Mouse (Mus musculus) hindbrain, embryonic 15.5 days (tissue): ENCODE results near the gene Rpl26. TPM values are rescaled to one million over a fixed set of nuclear protein-coding genes. Genes with fewer than 3 reads are reported as not detected.

Source experiments
- ATAC-seq: fragments of 200-750 bp; cut with Nextera tagmentation; 2 replicates; pipeline ENCODE4 v1.8.0; 2017; ENCODE audit warnings: low read depth, moderate number of reproducible peaks, moderate TSS enrichment; ENCODE audit not compliant: low FRiP score
- H3K27ac ChIP-seq: fragments of 300-500 bp; sonication (generic); replicated peaks from 2 replicates; pipeline ENCODE4 v1.5.1; 2015; ENCODE audit warnings: mild to moderate bottlenecking, inconsistent platforms
- H3K27me3 ChIP-seq: fragments of 300-500 bp; sonication (generic); 2 replicates; pipeline ENCODE4 v1.6.1; 2015; ENCODE audit warnings: control low read depth, inconsistent platforms
- H3K36me3 ChIP-seq: fragments of 300-500 bp; sonication (generic); 2 replicates; pipeline ENCODE4 v1.6.1; 2015; ENCODE audit warnings: control low read depth, inconsistent platforms
- H3K4me1 ChIP-seq: fragments of 300-500 bp; sonication (generic); replicated peaks from 2 replicates; pipeline ENCODE4 v1.6.1; 2015; ENCODE audit warnings: control low read depth, inconsistent platforms
- H3K4me2 ChIP-seq: fragments of 300-500 bp; sonication (generic); 2 replicates; pipeline ENCODE4 v1.6.1; 2015; ENCODE audit warnings: moderate library complexity, mild to moderate bottlenecking, inconsistent platforms
- H3K4me3 ChIP-seq: fragments of 300-500 bp; sonication (generic); 2 replicates; pipeline ENCODE4 v1.5.1; 2015; ENCODE audit warnings: mild to moderate bottlenecking, inconsistent platforms
- H3K9ac ChIP-seq: fragments of 300-500 bp; sonication (generic); 2 replicates; pipeline ENCODE4 v1.6.1; 2015; ENCODE audit warnings: inconsistent platforms
- H3K9me3 ChIP-seq: fragments of 300-500 bp; sonication (generic); 2 replicates; pipeline ENCODE4 v1.6.1; 2016; ENCODE audit warnings: control low read depth, inconsistent platforms
- WGBS: fragments of 180-500 bp; shearing (Covaris S2); methylation state at CpG from one replicate; pipeline ENCODE4 v1.1.7; 2015; 5-methylcytosine and 5-hydroxymethylcytosine counted together
- polyA plus RNA-seq: library from polyadenylated mRNA; unstranded; fragments of >200 nt; fragmentation: Nextera tagmentation; extraction: Ambion mirVana; gene quantifications from 2 replicates; pipeline ENCODE4 v1.2.1, GENCODE M21; 2015

Rpl26 gene
- polyA plus RNA-seq, 1 experiment from 2014 or later = 557 TPM

DNA sequence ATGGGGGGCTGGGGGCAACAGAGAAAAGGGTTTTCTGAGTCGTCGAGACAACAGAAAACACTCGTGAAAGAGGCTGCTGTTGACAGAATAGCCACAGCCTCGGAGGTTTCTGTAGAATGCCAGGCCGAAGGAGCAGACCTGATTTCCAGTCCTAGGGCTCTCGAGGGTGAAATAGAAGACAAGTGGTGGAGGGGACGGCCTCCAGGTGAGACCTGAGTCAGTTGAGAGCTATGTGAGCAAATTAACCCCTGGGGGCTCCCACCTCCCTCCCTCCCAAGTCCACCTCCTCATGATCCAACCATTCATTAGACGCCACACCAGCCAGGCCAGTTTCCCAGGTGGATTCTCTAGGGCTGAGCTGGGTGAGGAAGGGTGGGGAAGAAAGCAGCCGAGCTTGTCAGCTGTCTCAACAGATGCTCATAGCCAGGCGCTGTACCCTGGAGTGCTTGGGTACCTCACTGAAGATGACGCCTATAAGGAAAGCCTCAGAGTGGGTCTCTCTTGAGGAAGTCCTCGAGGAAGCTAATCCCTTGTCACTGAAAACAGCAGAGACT lies 7.4 kb upstream of the Rpl26 start:
- H3K4me1 ChIP-seq = no peaks in the 10 kb centered on the region
- no peak overlapping the region for H3K9ac ChIP-seq
- H3K4me3 ChIP-seq = no peak overlapping the region
- no peak for ATAC-seq
- 74% methylated on average over 12 of the region's 12 CpGs for WGBS
- H3K27ac ChIP-seq = no peak overlapping the region
- no peaks in the 10 kb centered on the region for H3K9me3 ChIP-seq
- H3K36me3 ChIP-seq = no peaks in the 10 kb centered on the region
- H3K4me2 ChIP-seq = no peak overlapping the region
- H3K27me3 ChIP-seq = no peaks in the 10 kb centered on the region

DNA sequence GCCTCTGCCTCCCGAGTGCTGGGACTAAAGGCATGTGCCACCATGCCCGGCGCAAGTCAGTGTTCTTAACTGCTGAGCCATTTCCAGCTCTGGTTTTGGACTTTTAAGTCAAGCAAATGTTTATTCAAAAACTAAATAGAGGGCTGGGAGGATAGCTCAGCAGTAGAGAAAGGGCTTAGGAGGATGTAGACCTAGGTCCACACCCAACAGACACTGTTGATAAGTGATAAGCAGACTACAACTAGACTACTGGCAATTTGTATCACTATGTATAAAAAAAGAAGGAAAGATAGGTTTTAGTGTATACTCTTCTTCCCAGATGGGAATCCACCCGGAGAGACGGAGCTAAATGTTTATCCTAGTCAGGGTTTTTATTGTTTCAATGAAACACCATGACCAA lies 5.1 kb upstream of the Rpl26 start:
- no peak overlapping the region for H3K9ac ChIP-seq
- H3K4me3 ChIP-seq = no peak overlapping the region
- no peaks in the 10 kb centered on the region for H3K27me3 ChIP-seq
- 96% methylated on average over 5 of the region's 5 CpGs for WGBS
- ATAC-seq = no peak
- H3K4me1 ChIP-seq = peaks cover 3% of the 10 kb centered on the region; the same call in 1 of the 2 replicates
- H3K27ac ChIP-seq = no peak overlapping the region
- no peaks in the 10 kb centered on the region for H3K9me3 ChIP-seq
- H3K36me3 ChIP-seq = no peaks in the 10 kb centered on the region
- H3K4me2 ChIP-seq = no peak overlapping the region

DNA sequence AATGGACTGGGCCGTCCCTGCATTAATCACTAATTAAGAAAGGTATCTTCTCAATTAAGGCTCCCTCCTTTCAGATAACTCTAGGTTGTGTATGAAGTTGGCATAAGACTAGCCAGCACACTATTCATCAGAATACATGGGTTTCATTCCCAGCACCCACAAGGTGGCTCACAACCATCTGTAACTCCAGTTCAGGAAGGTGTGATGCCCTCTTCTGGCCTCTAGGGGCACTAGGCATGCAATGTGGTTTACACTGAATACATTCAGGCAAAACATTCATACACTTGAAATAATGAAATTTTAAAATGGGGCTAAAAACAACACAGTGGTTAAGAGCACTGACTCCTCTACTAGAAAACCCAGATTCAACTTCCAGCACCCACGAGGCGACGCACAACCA lies 4.3 kb upstream of the Rpl26 start:
- no peak overlapping the region for H3K4me3 ChIP-seq
- H3K9me3 ChIP-seq = no peaks in the 10 kb centered on the region
- no peak for ATAC-seq
- WGBS = 44% methylated on average over 4 of the region's 4 CpGs
- H3K27me3 ChIP-seq = no peaks in the 10 kb centered on the region
- no peak overlapping the region for H3K4me2 ChIP-seq
- no peak overlapping the region for H3K9ac ChIP-seq
- H3K4me1 ChIP-seq = peaks cover 3% of the 10 kb centered on the region; the same call in 1 of the 2 replicates
- no peak overlapping the region for H3K27ac ChIP-seq
- H3K36me3 ChIP-seq = no peaks in the 10 kb centered on the region

DNA sequence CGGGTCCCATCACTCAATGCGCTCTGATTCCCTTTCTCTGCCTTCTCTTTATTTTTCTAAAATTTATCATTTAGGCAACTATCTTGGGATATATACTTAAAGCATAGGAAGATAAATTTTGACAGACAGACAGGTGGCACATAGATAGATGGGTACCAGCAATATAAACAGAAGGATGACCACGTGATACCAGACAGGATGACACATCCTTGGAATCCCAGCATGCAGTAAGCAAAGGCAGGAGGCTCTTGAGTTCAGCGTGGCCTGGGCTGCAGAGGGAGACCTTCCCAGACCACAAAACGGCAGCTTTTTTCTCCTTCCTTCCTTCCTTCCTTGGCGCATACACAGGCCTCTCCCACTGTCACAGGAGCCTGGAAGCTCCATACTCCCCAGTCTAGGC lies 3.5 kb upstream of the Rpl26 start:
- Histone ChIP-seq H3K9ac (no peak overlapping the region), H3K36me3 (peaks cover 2% of the 10 kb centered on the region; the same call in 1 of the 2 replicates), H3K4me2 (no peak overlapping the region), H3K9me3 (no peaks in the 10 kb centered on the region), H3K4me1 (peaks cover 9% of the 10 kb centered on the region), H3K27me3 (no peaks in the 10 kb centered on the region), H3K4me3 (no peak overlapping the region), H3K27ac (no peak overlapping the region)
- no peak for ATAC-seq
- 74% methylated on average over 6 of the region's 6 CpGs for WGBS

DNA sequence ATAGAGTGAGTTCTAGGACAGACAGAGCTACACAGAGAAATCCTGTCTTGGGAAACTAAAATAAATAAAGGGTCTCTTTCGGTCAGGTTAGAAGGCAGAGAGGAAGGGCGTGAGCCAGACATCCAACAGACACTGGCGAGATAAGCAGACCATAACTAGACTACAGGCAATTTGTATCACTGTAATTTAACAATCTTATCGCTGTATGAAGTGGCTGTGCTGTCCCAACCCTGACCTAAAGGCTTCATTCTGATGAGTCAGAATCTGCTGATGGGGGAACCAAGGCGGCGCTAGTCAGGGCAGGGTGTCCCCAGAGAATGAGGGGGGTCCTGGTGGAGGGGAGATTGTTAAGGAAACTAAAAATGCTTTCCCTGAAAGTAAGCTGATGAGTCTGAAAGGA lies 2.6 kb upstream of the Rpl26 start:
- H3K4me3 ChIP-seq = no peak overlapping the region
- H3K4me2 ChIP-seq = no peak overlapping the region
- no peaks in the 10 kb centered on the region for H3K9me3 ChIP-seq
- no peaks in the 10 kb centered on the region for H3K27me3 ChIP-seq
- H3K4me1 ChIP-seq = peaks cover 13% of the 10 kb centered on the region
- H3K27ac ChIP-seq = no peak overlapping the region
- ATAC-seq = no peak
- peaks cover 12% of the 10 kb centered on the region for H3K36me3 ChIP-seq
- H3K9ac ChIP-seq = no peak overlapping the region
- WGBS = 87% methylated on average over 6 of the region's 6 CpGs

DNA sequence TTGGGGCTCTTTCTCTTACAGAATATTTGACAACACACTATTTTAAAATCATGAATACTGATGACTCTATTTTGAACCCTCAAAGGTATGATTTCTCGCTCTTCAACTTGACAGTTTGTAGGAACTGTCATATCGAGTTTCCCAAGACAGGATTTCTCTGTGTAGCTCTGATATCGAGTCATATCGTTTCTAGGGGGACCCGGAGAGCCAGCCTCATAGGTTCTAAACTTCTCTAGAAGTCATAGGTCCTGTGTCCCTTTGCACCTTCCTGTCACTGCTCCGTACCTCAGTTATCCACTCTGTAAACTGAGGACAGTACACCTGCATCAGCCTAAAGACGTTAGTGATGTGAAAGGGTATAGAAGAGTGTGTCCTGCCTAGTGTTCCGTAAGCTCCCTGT lies 1.6 kb upstream of the Rpl26 start:
- Histone ChIP-seq H3K36me3 (peaks cover 22% of the 10 kb centered on the region), H3K27ac (no peak overlapping the region), H3K4me3 (no peak overlapping the region), H3K9me3 (no peaks in the 10 kb centered on the region), H3K4me2 (no peak overlapping the region), H3K9ac (no peak overlapping the region), H3K4me1 (peaks cover 13% of the 10 kb centered on the region), H3K27me3 (no peaks in the 10 kb centered on the region)
- no peak for ATAC-seq
- 89% methylated on average over 8 of the region's 8 CpGs for WGBS

DNA sequence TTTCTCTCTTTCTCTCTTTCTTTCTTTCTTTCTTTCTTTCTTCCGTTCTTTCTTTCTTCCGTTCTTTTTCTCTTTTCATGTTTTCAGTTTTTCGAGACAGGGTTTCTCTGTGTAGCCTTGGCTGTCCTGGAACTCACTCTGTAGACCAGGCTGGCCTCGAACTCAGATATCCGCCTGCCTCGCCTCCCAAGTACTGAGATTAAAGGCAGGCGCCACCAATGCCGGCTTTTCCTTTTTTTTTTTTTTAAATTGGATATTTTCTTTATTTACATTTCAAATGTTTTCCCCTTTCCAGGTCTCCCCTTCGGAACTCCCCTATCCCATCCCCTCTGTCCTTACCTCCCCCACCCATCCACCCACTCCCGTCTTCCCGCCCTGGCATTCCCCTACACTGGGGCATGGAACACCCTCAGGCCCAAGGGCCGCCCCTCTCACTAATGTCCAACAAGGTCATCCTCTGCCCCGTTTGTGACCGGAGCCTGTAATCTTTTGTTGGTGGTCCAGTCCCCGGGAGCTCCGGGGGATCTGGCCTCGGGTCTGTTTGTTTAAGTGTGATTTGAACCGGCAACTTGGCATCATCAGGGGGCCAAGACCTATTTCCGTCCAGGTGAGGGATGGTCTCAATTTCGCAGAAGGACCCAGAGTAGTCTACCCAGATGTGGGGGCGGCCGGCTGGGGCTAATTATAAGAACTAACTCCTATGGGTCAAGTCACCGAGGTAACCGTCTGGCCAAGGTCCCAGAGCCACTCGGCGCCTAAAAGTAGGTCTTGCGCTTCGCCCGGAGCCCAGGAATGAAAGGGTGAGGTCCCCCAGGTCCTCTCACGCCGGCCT lies 648 bp upstream of the Rpl26 start:
- Histone ChIP-seq H3K9me3 (no peaks in the 10 kb centered on the region), H3K27ac (no peak overlapping the region), H3K4me3 (peak overlapping the region; percentile 73), H3K27me3 (no peaks in the 10 kb centered on the region), H3K9ac (peak overlapping the region; percentile 25), H3K36me3 (peaks cover 31% of the 10 kb centered on the region), H3K4me2 (peak overlapping the region; percentile 57), H3K4me1 (peaks cover 17% of the 10 kb centered on the region)
- 26% methylated on average over 31 of the region's 31 CpGs for WGBS
- peak; percentile 6; the same call in 1 of the 2 replicates for ATAC-seq

DNA sequence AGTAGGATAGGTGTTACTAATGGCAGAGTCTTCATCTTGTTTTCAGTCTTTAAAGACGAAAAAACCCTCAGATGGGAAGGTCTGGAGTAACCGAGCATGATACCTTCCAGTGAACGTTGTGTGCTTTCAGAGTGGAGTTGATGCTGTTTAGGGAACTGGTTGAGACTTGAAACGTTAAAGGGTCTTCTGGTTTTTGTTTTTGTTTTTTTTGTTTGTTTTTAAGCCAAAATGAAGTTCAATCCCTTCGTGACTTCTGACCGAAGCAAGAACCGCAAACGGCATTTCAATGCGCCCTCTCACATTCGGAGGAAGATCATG lies 623 bp downstream of the Rpl26 start:
- peaks cover 17% of the 10 kb centered on the region for H3K4me1 ChIP-seq
- peak overlapping the region; percentile 73 for H3K4me3 ChIP-seq
- peak overlapping the region; percentile 92 for H3K27ac ChIP-seq
- peak overlapping the region; percentile 83 for H3K9ac ChIP-seq
- WGBS = 2% methylated on average over 10 of the region's 10 CpGs
- H3K36me3 ChIP-seq = peaks cover 43% of the 10 kb centered on the region
- no peak for ATAC-seq
- peak overlapping the region; percentile 57 for H3K4me2 ChIP-seq
- no peaks in the 10 kb centered on the region for H3K27me3 ChIP-seq
- no peaks in the 10 kb centered on the region for H3K9me3 ChIP-seq

DNA sequence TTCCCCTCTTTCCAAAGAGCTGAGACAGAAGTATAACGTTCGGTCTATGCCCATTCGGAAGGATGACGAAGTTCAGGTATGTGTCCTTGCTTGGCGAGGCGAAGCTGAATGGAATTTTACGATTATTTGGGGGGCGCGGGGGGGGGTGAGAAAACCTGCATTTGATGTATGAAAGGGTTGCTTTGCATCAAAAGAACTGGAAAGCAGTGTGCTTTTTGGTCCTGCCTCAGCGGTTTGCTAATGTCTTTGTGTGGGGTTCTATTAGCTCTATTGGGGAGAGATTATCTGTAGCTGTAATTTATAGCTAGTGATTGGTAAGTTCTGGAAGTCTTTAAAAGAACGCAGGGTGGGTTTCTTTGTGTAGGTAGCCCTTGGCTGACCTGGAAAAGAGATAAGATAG lies 984 bp downstream of the Rpl26 start:
- peaks cover 17% of the 10 kb centered on the region for H3K4me1 ChIP-seq
- peak overlapping the region; percentile 57 for H3K4me2 ChIP-seq
- H3K4me3 ChIP-seq = peak overlapping the region; percentile 73
- no peak overlapping the region for H3K27ac ChIP-seq
- WGBS = 5% methylated on average over 11 of the region's 11 CpGs
- H3K9ac ChIP-seq = peak overlapping the region; percentile 83
- no peak for ATAC-seq
- no peaks in the 10 kb centered on the region for H3K9me3 ChIP-seq
- no peaks in the 10 kb centered on the region for H3K27me3 ChIP-seq
- H3K36me3 ChIP-seq = peaks cover 46% of the 10 kb centered on the region

DNA sequence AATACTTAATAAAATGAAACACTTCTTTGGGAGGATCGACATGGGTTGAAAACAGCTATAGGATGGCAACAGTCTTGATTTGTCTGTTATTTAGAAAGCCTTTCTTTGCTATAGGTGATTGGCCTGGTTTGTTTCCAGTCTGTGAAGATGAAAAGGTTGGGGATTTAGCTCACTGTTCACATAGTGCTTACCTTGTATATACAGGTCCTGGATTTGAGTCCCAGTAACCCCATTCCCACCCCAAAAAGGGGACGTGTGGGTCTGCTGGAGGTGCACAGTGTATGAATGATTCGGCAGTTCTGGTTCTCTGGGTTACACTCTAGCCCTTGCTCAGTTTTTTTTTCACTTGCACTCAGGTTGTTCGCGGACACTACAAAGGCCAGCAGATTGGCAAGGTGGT lies 1.4 kb downstream of the Rpl26 start:
- Histone ChIP-seq H3K9me3 (no peaks in the 10 kb centered on the region), H3K4me1 (peaks cover 17% of the 10 kb centered on the region), H3K36me3 (peaks cover 46% of the 10 kb centered on the region), H3K9ac (peak overlapping the region; percentile 83), H3K4me3 (peak overlapping the region; percentile 73), H3K4me2 (peak overlapping the region; percentile 57), H3K27ac (no peak overlapping the region), H3K27me3 (no peaks in the 10 kb centered on the region)
- 82% methylated on average over 5 of the region's 5 CpGs for WGBS
- ATAC-seq = no peak

DNA sequence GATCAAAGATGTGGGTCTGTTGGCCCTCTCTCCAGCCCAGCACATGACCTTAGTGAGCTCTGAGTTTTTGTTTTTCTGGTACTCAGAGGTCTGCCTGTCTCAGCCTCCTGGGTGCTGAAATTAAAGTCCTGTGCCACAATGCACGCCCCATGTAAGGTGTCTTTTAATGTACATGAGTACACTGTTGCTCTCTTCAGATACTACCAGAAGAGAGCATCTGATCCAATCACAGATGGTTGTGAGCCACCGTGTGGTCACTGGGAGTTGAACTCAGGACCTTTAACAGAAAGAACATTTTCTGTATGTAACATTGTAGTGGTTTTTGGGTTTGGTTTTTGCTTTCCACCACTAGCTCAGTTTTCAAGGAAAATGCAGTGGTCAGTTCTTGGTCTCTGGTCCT lies 2.4 kb downstream of the Rpl26 start:
- WGBS = 95% methylated on average over 2 of the region's 2 CpGs
- Histone ChIP-seq H3K4me3 (no peak overlapping the region), H3K27ac (no peak overlapping the region), H3K4me2 (no peak overlapping the region), H3K36me3 (peaks cover 46% of the 10 kb centered on the region), H3K9me3 (no peaks in the 10 kb centered on the region), H3K27me3 (no peaks in the 10 kb centered on the region), H3K4me1 (peaks cover 17% of the 10 kb centered on the region), H3K9ac (no peak overlapping the region)
- ATAC-seq = no peak

DNA sequence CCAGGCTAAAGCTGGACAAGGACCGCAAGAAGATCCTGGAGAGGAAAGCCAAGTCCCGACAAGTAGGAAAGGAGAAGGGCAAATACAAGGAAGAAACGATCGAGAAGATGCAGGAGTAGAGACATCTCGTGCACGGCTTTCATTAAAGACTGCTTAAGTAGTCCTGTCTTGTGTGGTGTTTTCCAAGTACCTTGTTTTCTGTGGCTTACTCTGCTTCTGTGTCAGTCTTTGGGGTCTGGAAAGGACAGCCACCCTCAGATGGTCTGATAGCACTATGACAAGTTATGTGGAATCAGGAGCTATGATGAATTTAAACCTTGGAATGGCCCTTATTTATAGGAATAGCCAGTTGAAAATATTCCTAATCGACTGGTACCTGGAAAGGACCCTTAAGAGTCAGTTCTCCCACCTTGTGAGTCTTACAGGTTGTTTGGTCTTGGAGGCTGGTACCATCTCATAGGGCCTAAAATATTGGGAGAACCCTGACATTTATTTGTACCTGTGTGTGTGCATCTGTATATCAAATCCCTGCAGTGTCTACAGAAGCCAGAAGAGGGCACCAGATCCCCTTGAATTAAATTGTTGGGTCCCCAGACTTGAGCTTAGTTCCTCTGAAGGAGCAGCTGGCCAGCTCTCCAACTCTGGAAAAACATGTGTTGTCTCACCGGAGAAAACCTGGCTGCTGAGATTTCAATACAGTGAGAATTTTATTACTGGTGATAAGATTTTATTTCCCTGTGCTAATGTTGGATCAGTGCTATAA lies 3.2 kb downstream of the Rpl26 start:
- H3K9ac ChIP-seq = no peak overlapping the region
- H3K27ac ChIP-seq = no peak overlapping the region
- no peaks in the 10 kb centered on the region for H3K9me3 ChIP-seq
- no peaks in the 10 kb centered on the region for H3K27me3 ChIP-seq
- WGBS = 84% methylated on average over 8 of the region's 8 CpGs
- H3K36me3 ChIP-seq = peaks cover 46% of the 10 kb centered on the region
- H3K4me3 ChIP-seq = no peak overlapping the region
- H3K4me1 ChIP-seq = peaks cover 17% of the 10 kb centered on the region
- H3K4me2 ChIP-seq = no peak overlapping the region
- no peak for ATAC-seq
